Mouse (Mus musculus): ENCODE data around the gene Zswim1.
"Not testable (repeated sequence)": the region's sequence is repeated elsewhere in the genome, so short reads cannot be mapped to it uniquely, and the experiment has no call there.

- not testable (repeated sequence) for TF ChIP-seq ZNF384 (IDR thresholded peaks at IDR 0.05; ENCODE audit: low read depth, low read length); MAFK (IDR thresholded peaks at IDR 0.05; ENCODE audit: insufficient read depth, low read depth, low read length); ZC3H11A (IDR thresholded peaks at IDR 0.05; ENCODE audit: borderline replicate concordance, low read depth, low read length); HCFC1 (IDR thresholded peaks at IDR 0.05; ENCODE audit: borderline replicate concordance, insufficient read depth, low read length); CHD2 (IDR thresholded peaks at IDR 0.05; ENCODE audit: low read depth, low read length)
Measured at GRCm38 (mm10) chr2:164798554-164798953, 23.9 kb upstream of the Zswim1 start.

All from ES-E14 (cell line).